Mouse (Mus musculus) limb, embryonic 12.5 days (tissue): ENCODE results near the gene Arid5b. TPM values are rescaled to one million over a fixed set of nuclear protein-coding genes. Genes with fewer than 3 reads are reported as not detected.
A peak's percentile ranks its signal among the peaks of the same experiment; 100 is the strongest.

Experiments used
- ATAC-seq: fragments of 200-750 bp; cut with Nextera tagmentation; 2 replicates; pipeline ENCODE4 v1.8.0; 2017; ENCODE audit warnings: low read depth, moderate TSS enrichment; ENCODE audit not compliant: insufficient number of reproducible peaks, insufficient read depth, low FRiP score, low TSS enrichment
- H3K27ac ChIP-seq: fragments of 300-500 bp; sonication (generic); 2 replicates; pipeline ENCODE4 v1.5.1; 2016; ENCODE audit warnings: mild to moderate bottlenecking, moderate library complexity
- H3K27me3 ChIP-seq: fragments of 300-500 bp; sonication (generic); 2 replicates; pipeline ENCODE4 v1.6.1; 2016; ENCODE audit warnings: mild to moderate bottlenecking, moderate library complexity
- H3K36me3 ChIP-seq: fragments of 300-500 bp; sonication (generic); 2 replicates; pipeline ENCODE4 v1.6.1; 2016; ENCODE audit warnings: mild to moderate bottlenecking, moderate library complexity
- H3K4me1 ChIP-seq: fragments of 300-500 bp; sonication (generic); replicated peaks from 2 replicates; pipeline ENCODE4 v1.6.1; 2016
- H3K4me2 ChIP-seq: fragments of 300-500 bp; sonication (generic); 2 replicates; pipeline ENCODE4 v1.6.1; 2016; ENCODE audit warnings: mild to moderate bottlenecking, moderate library complexity
- H3K4me3 ChIP-seq: fragments of 300-500 bp; sonication (generic); replicated peaks from 2 replicates; pipeline ENCODE4 v1.5.1; 2016; ENCODE audit warnings: mild to moderate bottlenecking
- H3K9ac ChIP-seq: fragments of 300-500 bp; sonication (generic); replicated peaks from 2 replicates; pipeline ENCODE4 v1.6.1; 2016; ENCODE audit warnings: mild to moderate bottlenecking, moderate library complexity
- H3K9me3 ChIP-seq: fragments of 300-500 bp; sonication (generic); 2 replicates; pipeline ENCODE4 v1.6.1; 2016; ENCODE audit warnings: mild to moderate bottlenecking, moderate library complexity
- WGBS: fragments of 180-500 bp; shearing (Covaris S2); methylation state at CpG from one replicate; pipeline ENCODE4 v1.1.7; 2016; 5-methylcytosine and 5-hydroxymethylcytosine counted together
- polyA plus RNA-seq: library from polyadenylated mRNA; unstranded; fragments of >200 nt; fragmentation: Nextera tagmentation; extraction: Ambion mirVana; gene quantifications from 2 replicates; pipeline ENCODE4 v1.2.1, GENCODE M21; 2016

Arid5b gene
- polyA plus RNA-seq, 1 experiment from 2014 or later, result 48.0 TPM

DNA sequence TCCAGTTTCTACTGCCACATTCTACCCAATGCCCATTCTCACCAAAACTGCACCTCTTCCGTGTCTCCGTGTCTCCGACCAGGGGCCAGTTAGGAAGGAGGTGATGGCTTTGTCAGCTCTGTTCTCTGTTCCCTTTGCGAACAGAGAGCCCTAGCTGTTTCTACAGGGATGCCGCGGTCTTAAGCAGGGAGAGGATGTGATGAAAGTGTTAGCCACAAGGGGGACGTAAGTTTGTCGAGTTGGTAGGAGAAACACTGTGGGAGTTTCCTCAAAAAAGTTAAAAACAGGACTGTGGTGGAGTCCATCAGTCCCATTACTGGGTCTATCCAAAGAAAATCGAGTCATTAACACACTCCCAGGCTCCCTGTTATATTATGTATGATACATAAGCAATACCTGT lies 106.6 kb downstream of the Arid5b start:
- H3K9me3 ChIP-seq, result no peaks in the 10 kb centered on the region
- peaks cover 18% of the 10 kb centered on the region for H3K36me3 ChIP-seq
- WGBS, result 55% methylated on average over 9 of the region's 9 CpGs
- no peak overlapping the region for H3K4me2 ChIP-seq
- peaks cover 38% of the 10 kb centered on the region for H3K4me1 ChIP-seq
- H3K4me3 ChIP-seq, result no peak overlapping the region
- no peak overlapping the region for H3K9ac ChIP-seq
- no peak for ATAC-seq
- H3K27me3 ChIP-seq, result no peaks in the 10 kb centered on the region
- no peak overlapping the region for H3K27ac ChIP-seq

DNA sequence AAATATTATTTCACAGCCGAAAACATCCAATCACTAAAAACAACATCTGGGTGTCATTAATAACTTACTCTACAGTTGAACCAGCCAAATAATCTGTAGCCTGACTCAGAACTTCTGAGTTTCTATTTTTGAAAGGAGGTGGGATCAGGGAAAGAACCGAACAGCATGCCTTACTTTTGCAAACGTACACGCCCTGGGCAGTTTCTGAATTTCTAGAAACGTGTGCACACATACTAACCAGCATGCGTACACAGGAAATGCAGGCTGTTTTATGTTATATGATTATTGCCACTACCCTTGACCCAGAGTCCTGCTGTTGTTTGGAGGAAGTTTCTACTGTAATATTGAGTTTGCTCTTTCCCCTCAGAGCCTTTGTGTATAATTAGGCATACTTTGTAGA lies 109.9 kb downstream of the Arid5b start:
- H3K27me3 ChIP-seq, result no peaks in the 10 kb centered on the region
- no peaks in the 10 kb centered on the region for H3K9me3 ChIP-seq
- H3K4me2 ChIP-seq, result no peak overlapping the region
- H3K36me3 ChIP-seq, result no peaks in the 10 kb centered on the region
- no peak overlapping the region for H3K4me3 ChIP-seq
- no peak for ATAC-seq
- WGBS, result 53% methylated on average over 6 of the region's 6 CpGs
- H3K9ac ChIP-seq, result no peak overlapping the region
- peaks cover 49% of the 10 kb centered on the region for H3K4me1 ChIP-seq
- 0 out of 2 replicates have a peak overlapping the region, but pooled peaks have one; percentile 4 for H3K27ac ChIP-seq

DNA sequence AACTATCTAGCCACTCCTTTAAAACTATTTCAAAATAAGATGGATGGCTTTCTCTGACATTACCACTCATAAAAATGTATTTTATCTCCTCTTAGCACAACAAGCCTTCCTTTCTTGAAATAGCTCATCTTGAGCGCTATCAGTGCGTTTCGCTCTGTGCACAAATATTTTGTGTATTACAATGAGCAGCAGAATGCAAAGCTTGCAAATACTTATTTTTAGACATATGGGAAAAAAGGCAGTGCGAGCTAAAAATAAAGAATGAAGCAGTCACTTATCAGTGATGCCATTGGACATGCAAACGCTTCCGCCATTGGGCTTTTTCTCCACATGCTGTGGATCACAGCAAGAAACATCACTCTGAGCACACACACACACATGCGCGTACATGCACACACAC lies 110.4 kb downstream of the Arid5b start:
- no peak overlapping the region for H3K9ac ChIP-seq
- peaks cover under 1% of the 10 kb centered on the region; the same call in 1 of the 2 replicates for H3K36me3 ChIP-seq
- ATAC-seq, result no peak
- H3K27me3 ChIP-seq, result no peaks in the 10 kb centered on the region
- WGBS, result 95% methylated on average over 8 of the region's 8 CpGs
- H3K27ac ChIP-seq, result no peak overlapping the region
- peaks cover 46% of the 10 kb centered on the region for H3K4me1 ChIP-seq
- H3K4me2 ChIP-seq, result no peak overlapping the region
- H3K4me3 ChIP-seq, result no peak overlapping the region
- no peaks in the 10 kb centered on the region for H3K9me3 ChIP-seq

DNA sequence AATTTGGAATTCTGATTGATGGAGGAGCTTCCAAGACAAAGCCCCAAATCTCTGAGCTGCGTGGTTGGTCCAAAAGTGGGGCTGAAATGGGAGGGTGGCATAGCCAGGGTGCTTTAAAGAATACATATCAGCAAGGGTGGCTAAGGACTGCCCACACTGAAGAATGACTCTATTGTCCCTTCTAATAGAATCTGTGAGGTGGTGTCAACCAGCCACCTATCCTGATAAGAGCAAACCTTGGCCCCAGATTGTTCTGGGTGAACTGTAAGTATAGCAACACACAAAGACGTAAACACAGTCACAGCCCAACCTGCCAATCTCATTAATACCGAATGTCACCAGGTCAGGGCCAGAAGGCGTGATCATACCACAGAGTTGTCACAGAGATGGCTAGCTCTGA lies 111.4 kb downstream of the Arid5b start:
- Histone ChIP-seq H3K4me3 (no peak overlapping the region), H3K27ac (peak overlapping the region; percentile 74), H3K36me3 (peaks cover 9% of the 10 kb centered on the region; the same call in 1 of the 2 replicates), H3K9ac (no peak overlapping the region), H3K9me3 (no peaks in the 10 kb centered on the region), H3K4me2 (no peak overlapping the region), H3K4me1 (peaks cover 46% of the 10 kb centered on the region), H3K27me3 (no peaks in the 10 kb centered on the region)
- WGBS, result 52% methylated on average over 4 of the region's 4 CpGs
- no peak for ATAC-seq

DNA sequence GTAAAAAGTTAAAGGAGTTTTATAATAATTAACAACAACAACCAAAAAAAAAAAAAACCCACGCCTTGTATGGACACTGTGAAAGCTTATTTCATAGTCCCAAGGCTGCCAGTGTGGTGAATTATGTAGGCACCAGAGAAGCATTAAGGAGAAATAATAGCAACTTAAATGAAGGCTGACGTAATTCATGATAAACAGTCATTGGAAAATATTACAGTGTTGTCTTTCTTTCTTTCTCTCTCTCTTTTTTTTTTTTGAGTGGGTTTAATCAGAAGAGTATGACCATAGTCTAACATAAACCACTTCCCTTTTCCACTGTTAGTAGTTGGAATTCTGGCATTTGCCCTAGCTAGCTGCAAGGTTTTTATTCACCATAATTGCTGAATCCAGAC lies 111.8 kb downstream of the Arid5b start:
- Histone ChIP-seq H3K9me3 (no peaks in the 10 kb centered on the region), H3K27me3 (no peaks in the 10 kb centered on the region), H3K27ac (peak overlapping the region; percentile 74), H3K4me2 (no peak overlapping the region), H3K4me3 (no peak overlapping the region), H3K4me1 (peaks cover 46% of the 10 kb centered on the region), H3K36me3 (peaks cover 9% of the 10 kb centered on the region; the same call in 1 of the 2 replicates), H3K9ac (no peak overlapping the region)
- ATAC-seq, result no peak
- WGBS, result 35% methylated on average over 2 of the region's 2 CpGs

DNA sequence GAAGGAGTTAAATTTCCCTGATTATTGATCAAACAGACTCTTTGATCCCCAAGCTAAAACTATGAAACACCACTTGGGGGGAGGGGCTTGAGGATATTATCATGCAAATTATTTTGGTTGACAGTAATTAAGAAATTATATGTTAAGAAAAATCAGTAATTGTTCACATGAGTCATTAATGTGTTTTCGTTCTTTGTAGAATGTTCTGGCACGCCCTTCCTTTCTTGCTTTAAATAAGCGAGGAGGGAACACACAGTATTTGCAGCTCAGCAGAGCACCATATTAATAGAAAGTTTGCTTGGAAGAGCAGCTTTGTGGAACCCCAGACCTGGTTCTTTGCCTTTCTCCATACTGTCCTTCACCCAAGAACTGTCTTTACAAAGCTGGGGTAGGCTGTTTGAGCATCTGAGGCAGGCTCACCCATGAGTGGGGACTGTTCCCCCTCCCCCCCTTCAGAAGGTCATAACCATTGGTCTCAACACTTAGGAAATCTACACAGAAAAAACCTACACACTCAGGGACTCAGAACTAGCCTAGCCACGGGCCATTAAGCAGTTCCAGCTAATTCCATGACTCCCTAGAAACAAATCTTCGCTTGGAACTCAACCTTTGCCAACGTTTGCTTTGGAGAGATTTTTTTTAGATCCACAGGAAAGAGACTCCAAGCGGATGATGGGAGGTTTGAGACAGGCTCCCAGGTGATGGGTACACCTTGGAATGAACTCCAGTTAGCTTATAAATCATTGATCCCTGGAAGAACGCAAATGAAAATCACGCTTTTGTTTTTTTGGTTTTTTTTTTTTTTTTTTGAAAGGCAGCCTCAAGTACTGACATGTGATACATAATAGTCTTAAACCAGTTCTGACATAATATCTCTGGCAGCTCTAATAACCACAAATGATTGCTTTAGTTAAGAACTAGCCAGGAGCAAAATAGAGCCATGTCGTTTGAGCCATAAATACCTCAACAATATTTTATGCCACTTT lies 112.5 kb downstream of the Arid5b start:
- H3K27ac ChIP-seq, result peak overlapping the region; percentile 81
- no peaks in the 10 kb centered on the region for H3K27me3 ChIP-seq
- H3K9ac ChIP-seq, result no peak overlapping the region
- peaks cover 46% of the 10 kb centered on the region for H3K4me1 ChIP-seq
- H3K4me2 ChIP-seq, result peak overlapping the region; percentile 15; the same call in 1 of the 2 replicates
- no peak for ATAC-seq
- no peak overlapping the region for H3K4me3 ChIP-seq
- no peaks in the 10 kb centered on the region for H3K9me3 ChIP-seq
- 32% methylated on average over 10 of the region's 10 CpGs for WGBS
- H3K36me3 ChIP-seq, result peaks cover 9% of the 10 kb centered on the region; the same call in 1 of the 2 replicates

DNA sequence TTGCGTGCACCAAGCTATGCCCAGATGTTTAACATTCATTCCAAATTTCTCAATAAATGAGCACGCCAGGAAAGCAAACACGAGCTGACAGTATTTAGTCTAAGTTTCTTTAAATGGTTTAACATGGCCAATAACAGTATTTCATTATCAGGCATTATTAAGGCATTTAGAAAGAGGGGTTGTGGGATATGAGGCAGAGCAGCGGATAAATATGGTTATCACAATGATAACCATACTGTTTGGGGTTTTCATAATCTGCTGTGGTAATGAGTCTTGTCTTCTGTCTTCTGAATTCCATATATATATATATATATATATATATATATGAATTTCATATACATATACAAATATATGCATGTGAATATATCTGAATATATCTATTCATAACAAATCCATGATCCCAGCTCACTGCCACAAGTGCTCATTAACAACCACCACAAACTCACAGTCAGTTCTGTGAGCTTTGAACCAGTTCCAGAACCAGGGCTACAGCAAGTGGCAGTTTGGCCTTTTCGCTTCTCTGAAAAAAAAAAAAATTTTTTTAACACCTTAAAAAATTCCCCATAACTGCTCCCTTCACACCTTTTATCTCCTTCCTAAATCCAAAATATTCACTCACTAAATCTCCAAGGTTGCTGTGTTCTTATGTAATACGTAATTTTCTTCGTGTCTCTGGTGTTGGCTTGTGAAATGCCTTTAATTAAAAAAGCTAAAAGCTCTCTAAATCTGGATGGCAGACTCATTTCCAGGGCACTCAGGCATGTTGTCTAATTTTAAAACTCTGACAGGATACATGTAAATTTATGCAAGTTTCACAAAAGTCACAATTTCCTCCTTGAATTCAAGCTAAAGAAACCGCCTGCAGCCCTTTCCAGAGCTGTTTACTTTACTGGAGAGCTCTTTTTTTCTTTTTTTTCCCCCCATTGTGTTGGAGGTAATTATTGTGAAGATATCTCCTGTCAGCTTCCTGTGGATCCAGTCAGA lies 113.5 kb downstream of the Arid5b start:
- Histone ChIP-seq H3K9ac (no peak overlapping the region), H3K4me1 (peaks cover 46% of the 10 kb centered on the region), H3K27me3 (no peaks in the 10 kb centered on the region), H3K4me3 (no peak overlapping the region), H3K36me3 (peaks cover 12% of the 10 kb centered on the region; the same call in 1 of the 2 replicates), H3K4me2 (no peak overlapping the region), H3K9me3 (no peaks in the 10 kb centered on the region), H3K27ac (no peak overlapping the region)
- ATAC-seq, result no peak
- 68% methylated on average over 8 of the region's 8 CpGs for WGBS

DNA sequence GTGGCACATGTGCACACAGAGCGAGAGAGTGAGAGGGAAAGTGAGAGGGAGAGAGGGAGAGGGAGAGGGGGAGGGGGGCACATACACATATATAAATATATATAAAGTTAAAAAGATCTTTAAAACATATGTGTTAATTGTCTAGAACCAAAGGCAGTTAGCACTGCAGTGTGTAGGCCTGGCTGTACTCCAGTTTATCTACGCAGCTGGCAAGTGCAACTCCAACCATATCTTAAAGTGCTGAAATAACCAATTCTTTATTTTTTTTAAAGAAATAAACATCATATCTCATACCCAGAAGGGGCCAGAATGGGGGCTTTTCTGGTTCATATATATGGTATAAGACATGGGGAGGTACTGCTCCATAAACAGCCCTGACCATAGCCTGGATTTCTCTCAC lies 114.4 kb downstream of the Arid5b start:
- 91% methylated on average over 2 of the region's 2 CpGs for WGBS
- H3K36me3 ChIP-seq, result peaks cover 16% of the 10 kb centered on the region; the same call in 1 of the 2 replicates
- no peak for ATAC-seq

DNA sequence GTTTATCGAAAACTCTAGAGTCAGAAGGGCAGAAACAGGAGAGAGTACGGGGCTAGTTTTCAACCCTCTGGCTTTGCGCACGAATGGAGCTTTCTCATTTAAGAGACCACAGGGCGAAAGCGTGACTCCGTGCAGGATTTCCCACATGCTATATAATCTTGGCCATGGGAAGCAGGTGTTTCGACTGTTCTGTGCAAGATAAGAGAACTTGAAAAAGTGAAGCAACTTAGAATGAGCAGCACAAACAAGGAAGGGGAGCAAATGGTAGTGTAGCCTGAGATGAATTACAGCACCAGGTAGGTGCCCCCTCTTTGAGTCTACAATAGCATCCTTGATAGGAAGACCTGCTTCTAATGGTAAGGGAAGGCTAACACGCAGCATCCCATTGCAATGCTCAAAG lies 118.8 kb downstream of the Arid5b start:
- Histone ChIP-seq H3K27ac (no peak overlapping the region), H3K4me3 (no peak overlapping the region), H3K36me3 (peaks cover 21% of the 10 kb centered on the region; the same call in 1 of the 2 replicates), H3K9me3 (no peaks in the 10 kb centered on the region), H3K4me1 (peaks cover 25% of the 10 kb centered on the region), H3K9ac (no peak overlapping the region), H3K27me3 (no peaks in the 10 kb centered on the region), H3K4me2 (no peak overlapping the region)
- 93% methylated on average over 9 of the region's 9 CpGs for WGBS
- no peak for ATAC-seq

More for the DNA sequence above, 114.4 kb downstream of the Arid5b start:
- no peak overlapping the region for H3K27ac ChIP-seq
- no peaks in the 10 kb centered on the region for H3K27me3 ChIP-seq
- H3K9me3 ChIP-seq, result no peaks in the 10 kb centered on the region
- H3K9ac ChIP-seq, result no peak overlapping the region
- H3K4me3 ChIP-seq, result no peak overlapping the region
- peaks cover 40% of the 10 kb centered on the region for H3K4me1 ChIP-seq
- H3K4me2 ChIP-seq, result no peak overlapping the region

DNA sequence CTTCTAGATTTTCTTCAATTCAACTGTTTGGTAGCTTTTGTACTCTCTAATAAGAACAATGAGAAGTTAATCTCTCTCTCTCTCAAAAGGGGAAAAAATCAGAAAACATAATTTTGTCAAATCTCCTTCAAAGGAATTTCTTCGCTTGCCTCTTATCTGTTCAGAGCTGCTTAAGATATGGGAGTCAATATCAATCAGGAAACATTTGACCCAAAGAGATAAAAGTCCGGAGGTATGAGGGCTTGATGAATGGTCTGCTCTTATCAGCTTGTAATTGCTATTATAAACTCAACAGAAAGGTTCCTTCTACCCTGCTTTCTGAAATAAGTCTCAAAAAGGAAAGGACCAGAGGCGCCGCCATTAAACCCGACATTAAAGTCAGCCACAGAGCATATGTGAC lies 120.0 kb downstream of the Arid5b start:
- ATAC-seq, result no peak
- Histone ChIP-seq H3K4me2 (no peak overlapping the region), H3K27ac (no peak overlapping the region), H3K4me3 (no peak overlapping the region), H3K27me3 (no peaks in the 10 kb centered on the region), H3K9me3 (no peaks in the 10 kb centered on the region), H3K4me1 (peaks cover 25% of the 10 kb centered on the region), H3K36me3 (peaks cover 21% of the 10 kb centered on the region; the same call in 1 of the 2 replicates), H3K9ac (no peak overlapping the region)
- WGBS, result 76% methylated on average over 5 of the region's 5 CpGs

DNA sequence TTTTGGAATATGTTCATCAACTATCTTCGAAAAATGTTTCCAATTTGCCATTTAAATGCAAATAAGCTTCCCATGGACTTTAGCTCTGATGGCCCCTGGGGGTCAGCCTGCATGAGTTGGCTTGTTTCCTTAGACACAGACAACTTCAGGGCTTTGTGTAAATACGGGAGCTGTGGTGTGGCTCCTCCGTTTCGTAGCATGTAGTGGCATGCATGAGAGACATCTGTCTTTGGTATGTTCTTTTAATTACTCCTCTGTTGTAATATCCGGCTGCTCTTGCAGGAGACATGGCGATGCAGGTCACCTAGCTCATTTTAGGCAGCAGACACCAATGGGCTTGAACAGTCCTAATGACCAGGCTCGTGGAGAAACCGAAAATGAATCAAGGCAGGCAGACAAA lies 121.0 kb downstream of the Arid5b start:
- no peak overlapping the region for H3K9ac ChIP-seq
- WGBS, result 43% methylated on average over 8 of the region's 8 CpGs
- H3K27ac ChIP-seq, result no peak overlapping the region
- ATAC-seq, result no peak
- no peaks in the 10 kb centered on the region for H3K9me3 ChIP-seq
- no peak overlapping the region for H3K4me2 ChIP-seq
- peaks cover 15% of the 10 kb centered on the region; the same call in 1 of the 2 replicates for H3K36me3 ChIP-seq
- no peaks in the 10 kb centered on the region for H3K27me3 ChIP-seq
- H3K4me3 ChIP-seq, result no peak overlapping the region
- H3K4me1 ChIP-seq, result peaks cover 25% of the 10 kb centered on the region
